In genomic region chr10:63541754-63542153, GRCm38 (mm10) we compare ENCODE assay signal across 8 mouse cellular contexts.
DNase-seq lines count a peak whose midpoint lies in the region; ATAC-seq and TF ChIP-seq lines count a peak whose summit lies in the region.

No protein-coding gene starts in this region.

- H3K27me3 ChIP-seq in hindbrain, embryonic 12.5 days = no peaks in the 10 kb centered on the region
- H3K27me3 ChIP-seq in hindbrain, postnatal 0 days (ENCODE audit: insufficient read depth, low read length) = no peaks in the 10 kb centered on the region

- H3K4me3 ChIP-seq in hindbrain, embryonic 12.5 days = no peak overlapping the region
- H3K4me3 ChIP-seq in hindbrain, postnatal 0 days (ENCODE audit: low read length) = no peak overlapping the region

- TF ChIP-seq CTCF in hindbrain, postnatal 0 days (IDR thresholded peaks at IDR 0.05; ENCODE audit: low read depth) = no peak

- 9% methylated on average over 5 of the region's 5 CpGs for WGBS in hindbrain, embryonic 12.5 days
- 16% methylated on average over 5 of the region's 5 CpGs for WGBS in hindbrain, postnatal 0 days

- no peak overlapping the region for H3K9ac ChIP-seq in hindbrain, embryonic 12.5 days
- no peak overlapping the region for H3K9ac ChIP-seq in hindbrain, postnatal 0 days (replicated peaks; ENCODE audit: low read length)

- ATAC-seq in hindbrain, embryonic 12.5 days (ENCODE audit: low FRiP score) = peak; percentile 63; the same call in 1 of the 2 replicates
- no peak for ATAC-seq in hindbrain, postnatal 0 days

- H3K9me3 ChIP-seq in hindbrain, embryonic 12.5 days (replicated peaks) = no peaks in the 10 kb centered on the region
- H3K9me3 ChIP-seq in hindbrain, postnatal 0 days (ENCODE audit: low read length) = no peaks in the 10 kb centered on the region

- no peak overlapping the region for H3K4me2 ChIP-seq in hindbrain, embryonic 12.5 days (replicated peaks)
- H3K4me2 ChIP-seq in hindbrain, postnatal 0 days (ENCODE audit: low read depth, low read length) = no peak overlapping the region

- H3K36me3 ChIP-seq in hindbrain, embryonic 12.5 days = no peaks in the 10 kb centered on the region
- no peaks in the 10 kb centered on the region for H3K36me3 ChIP-seq in hindbrain, postnatal 0 days (ENCODE audit: insufficient read depth, low read length)

- no peak overlapping the region for H3K27ac ChIP-seq in hindbrain, embryonic 12.5 days
- H3K27ac ChIP-seq in hindbrain, postnatal 0 days = no peak overlapping the region

- DNase-seq in hindbrain, postnatal 0 days (ENCODE audit: low spot score) = no peak
- DNase-seq in fibroblast of lung, adult 2 months (ENCODE audit: low read depth) = peak; percentile 29
- peak; percentile 6 to 46 for DNase-seq in kidney, postnatal 25 days
- DNase-seq in retina, postnatal 1 day = peak; percentile 58
- DNase-seq in layer of hippocampus, adult 8-10 months (ENCODE audit: low spot score in 2 of 2) = no peak
- no peak for DNase-seq in left cerebral cortex, adult 18-20 months (ENCODE audit: low spot score in 2 of 2)
- no peak for DNase-seq in urinary bladder, postnatal 36 days (ENCODE audit: low spot score in 2 of 2)

- H3K4me1 ChIP-seq in hindbrain, embryonic 12.5 days = peaks cover 8% of the 10 kb centered on the region
- H3K4me1 ChIP-seq in hindbrain, postnatal 0 days (ENCODE audit: insufficient read depth, low read length) = no peaks in the 10 kb centered on the region

Comparison
In these comparisons a context has a peak if more than half of its experiments do, and no peak if none do; other contexts are left out.
1. DNase-seq: peak in fibroblast of lung, adult 2 months (single experiment), kidney, postnatal 25 days (2 of 2) and retina, postnatal 1 day (single experiment); none in hindbrain, postnatal 0 days (single experiment), layer of hippocampus, adult 8-10 months (0 of 2), left cerebral cortex, adult 18-20 months (0 of 2) and urinary bladder, postnatal 36 days (0 of 2).